Mouse (Mus musculus): ENCODE results near the gene 2310022B05Rik. TPM values are rescaled to one million over a fixed set of nuclear protein-coding genes. Genes with fewer than 3 reads are reported as not detected.

2310022B05Rik gene
- total and polyA plus RNA-seq, 2 experiments from 2014 or later: 31.4 to 87.6 TPM

DNA sequence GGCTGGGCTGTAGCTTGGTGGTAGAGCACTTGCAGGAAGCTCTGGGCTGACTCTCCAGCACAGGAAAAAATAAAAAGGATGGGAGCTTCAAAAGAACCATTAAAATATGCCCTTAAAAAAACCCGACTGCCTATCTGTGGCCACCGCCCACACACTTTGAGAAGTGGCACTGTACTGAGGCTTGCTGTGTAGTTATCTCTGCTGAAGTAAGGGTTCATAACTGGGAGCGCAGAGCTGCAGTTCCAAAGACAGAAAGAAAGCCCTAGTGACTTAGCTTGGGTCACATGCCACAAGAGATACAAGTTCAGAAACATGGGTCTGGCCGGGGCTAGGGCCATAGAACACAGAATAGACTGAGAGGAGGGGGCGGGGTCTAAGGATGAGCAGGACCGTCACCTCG lies 5.2 kb downstream of the 2310022B05Rik start:
- WGBS: 81% methylated on average over 7 of the region's 7 CpGs

DNA sequence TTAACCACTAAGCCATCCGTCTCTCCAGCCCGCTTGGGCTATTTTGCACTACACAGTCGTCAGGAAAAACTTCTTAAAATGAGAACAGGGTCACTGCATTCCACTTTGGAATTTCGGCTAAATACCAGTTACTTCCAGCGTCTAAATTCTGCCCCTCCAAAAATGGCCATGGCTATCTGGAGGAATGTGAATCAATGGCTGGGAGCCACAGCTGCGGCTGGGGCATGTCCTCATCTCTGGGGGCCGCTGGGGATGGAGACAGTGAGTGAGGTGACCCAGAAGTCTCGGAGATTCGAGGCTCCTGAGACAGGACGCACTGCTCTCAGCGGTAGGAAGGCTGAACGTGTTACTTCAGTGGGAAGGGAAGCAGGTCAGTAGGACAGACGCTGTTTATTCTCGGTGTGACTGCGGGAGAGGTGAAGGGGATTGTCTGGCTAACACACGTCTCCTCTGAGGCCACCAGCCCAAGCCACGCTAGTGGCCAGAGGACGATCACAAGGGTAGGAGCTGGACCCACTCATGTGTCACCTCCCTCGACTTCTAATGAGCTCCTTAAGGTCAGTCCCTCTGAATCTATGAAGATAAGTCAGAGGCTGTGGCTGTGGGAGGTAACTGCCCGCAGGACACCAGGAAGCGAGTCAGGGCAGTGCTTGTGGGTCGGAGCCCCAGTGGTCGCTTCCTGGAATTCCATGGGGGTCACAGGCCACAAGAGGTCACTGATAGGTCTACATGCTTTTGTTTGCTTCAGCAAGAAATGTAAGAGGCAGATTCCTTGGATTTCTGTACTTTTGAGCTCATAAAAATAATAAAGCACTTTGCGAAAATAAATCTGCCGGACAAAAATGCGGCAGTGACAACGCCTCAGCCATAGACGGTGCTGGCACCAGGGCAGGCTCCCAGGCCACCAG lies 9.3 kb downstream of the 2310022B05Rik start:
- DNase-seq (ENCODE audit: low spot score) (no peak), ATAC-seq (ENCODE audit: low FRiP score) (no peak)
- peaks cover 7% of the 10 kb centered on the region; the same call in 1 of the 2 replicates for H3K36me3 ChIP-seq (ENCODE audit: insufficient read depth, low read length)
- H3K27ac ChIP-seq (ENCODE audit: low read depth, low read length): no peak overlapping the region
- no peaks in the 10 kb centered on the region for H3K9me3 ChIP-seq (ENCODE audit: low read length)
- no peaks in the 10 kb centered on the region for H3K4me1 ChIP-seq (ENCODE audit: insufficient read depth, low read length)
- 73% methylated on average over 28 of the region's 28 CpGs for WGBS
- TF ChIP-seq CTCF (IDR thresholded peaks at IDR 0.05): no peak
- no peak overlapping the region for H3K4me3 ChIP-seq (ENCODE audit: low read depth, low read length)
- H3K9ac ChIP-seq (replicated peaks; ENCODE audit: low read length, poor library complexity, severe bottlenecking): no peak overlapping the region
- no peak overlapping the region for H3K4me2 ChIP-seq (ENCODE audit: low read depth, low read length, poor library complexity, severe bottlenecking)
- no peaks in the 10 kb centered on the region for H3K27me3 ChIP-seq (ENCODE audit: insufficient read depth, low read length)

More for the DNA sequence above, 5.2 kb downstream of the 2310022B05Rik start:
- no peak overlapping the region for H3K9ac ChIP-seq (replicated peaks; ENCODE audit: low read length, poor library complexity, severe bottlenecking)
- H3K27me3 ChIP-seq (ENCODE audit: insufficient read depth, low read length): no peaks in the 10 kb centered on the region
- H3K36me3 ChIP-seq (ENCODE audit: insufficient read depth, low read length): no peaks in the 10 kb centered on the region
- peaks cover 18% of the 10 kb centered on the region; the same call in 1 of the 2 replicates for H3K4me1 ChIP-seq (ENCODE audit: insufficient read depth, low read length)
- 0 out of 2 replicates have a peak overlapping the region, but pooled peaks have one; percentile 12 for H3K4me2 ChIP-seq (ENCODE audit: low read depth, low read length, poor library complexity, severe bottlenecking)
- H3K9me3 ChIP-seq (ENCODE audit: low read length): no peaks in the 10 kb centered on the region
- ATAC-seq (ENCODE audit: low FRiP score) (no peak), DNase-seq (ENCODE audit: low spot score) (no peak)
- no peak overlapping the region for H3K27ac ChIP-seq (ENCODE audit: low read depth, low read length)
- no peak for TF ChIP-seq CTCF (IDR thresholded peaks at IDR 0.05)
- no peak overlapping the region for H3K4me3 ChIP-seq (ENCODE audit: low read depth, low read length)

- Histone ChIP-seq H3K4me1 (ENCODE audit: insufficient read depth, low read length) (no peaks in the 10 kb centered on the region), H3K9me3 (ENCODE audit: low read length) (no peaks in the 10 kb centered on the region), H3K27me3 (ENCODE audit: insufficient read depth, low read length) (no peaks in the 10 kb centered on the region), H3K4me3 (ENCODE audit: low read depth, low read length) (no peak overlapping the region), H3K4me2 (ENCODE audit: low read depth, low read length, poor library complexity, severe bottlenecking) (no peak overlapping the region), H3K27ac (ENCODE audit: low read depth, low read length) (no peak overlapping the region), H3K9ac (replicated peaks; ENCODE audit: low read length, poor library complexity, severe bottlenecking) (no peak overlapping the region), H3K36me3 (ENCODE audit: insufficient read depth, low read length) (peaks cover 7% of the 10 kb centered on the region; the same call in 1 of the 2 replicates)
- ATAC-seq (ENCODE audit: low FRiP score) (no peak), DNase-seq (ENCODE audit: low spot score) (no peak)
- 44% methylated on average over 4 of the region's 4 CpGs for WGBS
- TF ChIP-seq CTCF (IDR thresholded peaks at IDR 0.05): no peak
Measured at GRCm38 (mm10) chr8:124652546-124652945, 10.6 kb downstream of the 2310022B05Rik start.

DNA sequence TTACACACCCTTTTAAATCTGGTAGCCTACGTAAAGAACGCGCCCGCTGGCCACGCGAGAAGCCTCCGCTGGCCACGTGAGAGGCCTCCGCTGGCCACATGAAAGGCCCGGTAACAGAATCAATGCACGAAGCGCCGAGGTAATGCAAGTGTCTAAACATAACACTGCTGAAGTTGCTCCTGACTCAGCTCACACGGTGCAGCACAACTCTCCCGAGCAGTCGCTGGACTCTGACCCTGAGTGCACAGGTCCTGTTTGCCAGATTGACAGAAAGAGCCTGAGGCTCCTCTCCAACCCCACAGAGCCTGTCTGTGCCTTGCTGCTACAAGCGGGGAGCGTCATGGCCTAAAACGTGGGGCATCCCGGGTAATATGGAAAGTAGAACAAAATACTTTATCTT lies 11.4 kb downstream of the 2310022B05Rik start:
- H3K4me1 ChIP-seq (ENCODE audit: insufficient read depth, low read length): no peaks in the 10 kb centered on the region
- H3K36me3 ChIP-seq (ENCODE audit: insufficient read depth, low read length): peaks cover 7% of the 10 kb centered on the region; the same call in 1 of the 2 replicates
- no peaks in the 10 kb centered on the region for H3K27me3 ChIP-seq (ENCODE audit: insufficient read depth, low read length)
- no peak overlapping the region for H3K4me2 ChIP-seq (ENCODE audit: low read depth, low read length, poor library complexity, severe bottlenecking)
- no peaks in the 10 kb centered on the region for H3K9me3 ChIP-seq (ENCODE audit: low read length)
- DNase-seq (ENCODE audit: low spot score) (no peak), ATAC-seq (ENCODE audit: low FRiP score) (no peak)
- no peak overlapping the region for H3K27ac ChIP-seq (ENCODE audit: low read depth, low read length)
- WGBS: 90% methylated on average over 20 of the region's 20 CpGs
- no peak for TF ChIP-seq CTCF (IDR thresholded peaks at IDR 0.05)
- H3K9ac ChIP-seq (replicated peaks; ENCODE audit: low read length, poor library complexity, severe bottlenecking): no peak overlapping the region
- no peak overlapping the region for H3K4me3 ChIP-seq (ENCODE audit: low read depth, low read length)

GRCm38 (mm10) chr8:124648311-124648710 lies 14.9 kb downstream of the 2310022B05Rik start:
- Histone ChIP-seq H3K27me3 (ENCODE audit: insufficient read depth, low read length) (no peaks in the 10 kb centered on the region), H3K36me3 (ENCODE audit: insufficient read depth, low read length) (peaks cover 7% of the 10 kb centered on the region; the same call in 1 of the 2 replicates), H3K4me3 (ENCODE audit: low read depth, low read length) (no peak overlapping the region), H3K4me2 (ENCODE audit: low read depth, low read length, poor library complexity, severe bottlenecking) (no peak overlapping the region), H3K4me1 (ENCODE audit: insufficient read depth, low read length) (peaks cover 7% of the 10 kb centered on the region), H3K9me3 (ENCODE audit: low read length) (no peaks in the 10 kb centered on the region), H3K27ac (ENCODE audit: low read depth, low read length) (no peak overlapping the region), H3K9ac (replicated peaks; ENCODE audit: low read length, poor library complexity, severe bottlenecking) (no peak overlapping the region)
- no peak for ATAC-seq (ENCODE audit: low FRiP score)
- TF ChIP-seq CTCF (IDR thresholded peaks at IDR 0.05): no peak
- DNase-seq (ENCODE audit: low spot score): no peak
